ENCODE assay signal across 9 mouse cellular contexts in the genomic region with DNA sequence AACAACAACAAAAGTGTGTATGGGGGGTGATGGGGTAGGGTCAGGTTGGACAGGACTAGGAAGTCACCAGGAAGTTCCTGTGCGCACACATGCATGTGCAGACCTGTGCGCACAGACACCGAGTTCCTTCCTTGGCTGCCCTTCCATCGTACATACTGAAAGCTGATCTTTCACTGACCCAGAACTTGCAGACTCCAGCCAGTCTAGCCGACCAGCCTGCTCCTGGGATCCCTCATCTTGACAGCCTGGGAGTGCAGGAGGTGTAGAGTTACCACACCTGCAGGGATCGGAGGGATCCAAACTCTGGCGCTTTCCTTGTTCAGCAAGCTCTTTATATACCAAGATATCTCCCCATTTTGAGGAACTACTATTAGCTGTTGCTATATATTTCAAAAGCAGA.
DNase-seq lines count a peak whose midpoint lies in the region; ATAC-seq and TF ChIP-seq lines count a peak whose summit lies in the region.
"Had no signal": no experiment of that assay in that cellular context is flagged by ENCODE, and none has a peak within 500 bp of the region (broad histone marks: within the 10 kb centered on the region; RNA-seq: fewer than 3 reads in every experiment).

No protein-coding gene starts in this region.

- 50% methylated on average over 7 of the region's 7 CpGs for WGBS in lung, embryonic 15.5 days
- WGBS in heart, embryonic 15.5 days = 42% methylated on average over 7 of the region's 7 CpGs
- 42% methylated on average over 7 of the region's 7 CpGs for WGBS in stomach, embryonic 16.5 days

- no peak overlapping the region for H3K4me2 ChIP-seq in lung, embryonic 15.5 days
- H3K4me2 ChIP-seq in heart, embryonic 15.5 days = no peak overlapping the region; the same call in 1 of the 2 replicates
- H3K4me2 ChIP-seq in stomach, embryonic 16.5 days (ENCODE audit: low read depth, low read length) = no peak overlapping the region
- H3K4me2 ChIP-seq: forebrain, embryonic 15.5 days had no signal

- H3K4me1 ChIP-seq in lung, embryonic 15.5 days = peaks cover 13% of the 10 kb centered on the region
- peaks cover 12% of the 10 kb centered on the region for H3K4me1 ChIP-seq in heart, embryonic 15.5 days (replicated peaks)
- peaks cover 7% of the 10 kb centered on the region for H3K4me1 ChIP-seq in stomach, embryonic 16.5 days (ENCODE audit: control insufficient read depth, insufficient read depth, low read length)

- intact Hi-C loops in gastrocnemius, adult 2 months (cut with DNase I) = loop anchor here (2.0 kb wide), 1 partner anchor 95 kb away; a partner anchor contains a TSS
- intact Hi-C loops in gastrocnemius, postnatal 14 days (cut with DNase I; ENCODE audit: low total_unique reads) = no loop called here

- DNase-seq in gastrocnemius, adult 2 months = peak; percentile 62
- no peak for DNase-seq in gastrocnemius, postnatal 14 days
- DNase-seq in lung, postnatal 14 days = no peak
- no peak for DNase-seq in MN1 (ENCODE audit: low spot score)

- H3K27me3 ChIP-seq in lung, embryonic 15.5 days = no peaks in the 10 kb centered on the region
- H3K27me3 ChIP-seq in heart, embryonic 15.5 days = no peaks in the 10 kb centered on the region
- no peaks in the 10 kb centered on the region for H3K27me3 ChIP-seq in stomach, embryonic 16.5 days (ENCODE audit: control insufficient read depth, insufficient read depth, low read length)
- H3K27me3 ChIP-seq: forebrain, embryonic 15.5 days had no signal

- peak overlapping the region; percentile 89 for H3K27ac ChIP-seq in gastrocnemius, adult 2 months
- peak overlapping the region; percentile 60; the same call in 1 of the 2 replicates for H3K27ac ChIP-seq in lung, embryonic 15.5 days
- peak overlapping the region; percentile 78 for H3K27ac ChIP-seq in heart, embryonic 15.5 days
- H3K27ac ChIP-seq in stomach, embryonic 16.5 days (ENCODE audit: low read length) = peak overlapping the region; percentile 49; the same call in 1 of the 2 replicates
- H3K27ac ChIP-seq: forebrain, embryonic 15.5 days had no signal

- H3K4me3 ChIP-seq in gastrocnemius, adult 2 months = peak overlapping the region; percentile 47
- no peak overlapping the region for H3K4me3 ChIP-seq in lung, embryonic 15.5 days
- no peak overlapping the region for H3K4me3 ChIP-seq in heart, embryonic 15.5 days
- no peak overlapping the region for H3K4me3 ChIP-seq in stomach, embryonic 16.5 days (replicated peaks; ENCODE audit: low read length)
- H3K4me3 ChIP-seq: forebrain, embryonic 15.5 days had no signal

- no peak for TF ChIP-seq CTCF in gastrocnemius, adult 2 months (IDR thresholded peaks at IDR 0.05)

- peaks cover 7% of the 10 kb centered on the region; the same call in 1 of the 2 replicates for H3K36me3 ChIP-seq in lung, embryonic 15.5 days
- H3K36me3 ChIP-seq in heart, embryonic 15.5 days = peaks cover 17% of the 10 kb centered on the region
- no peaks in the 10 kb centered on the region; the same call in 1 of the 2 replicates for H3K36me3 ChIP-seq in stomach, embryonic 16.5 days (ENCODE audit: control insufficient read depth, insufficient read depth, low read length)
- H3K36me3 ChIP-seq: forebrain, embryonic 15.5 days had no signal

- no peak for ATAC-seq in lung, embryonic 15.5 days (ENCODE audit: borderline replicate concordance, extremely low read depth, low FRiP score, low TSS enrichment)
- no peak; the same call in 1 of the 2 replicates for ATAC-seq in heart, embryonic 15.5 days (replicated peaks; ENCODE audit: insufficient number of reproducible peaks, insufficient read depth, low FRiP score, low read depth)
- ATAC-seq in stomach, embryonic 16.5 days (ENCODE audit: insufficient read depth, low FRiP score) = peak; percentile 65; the same call in 1 of the 2 replicates
- no peak for ATAC-seq in erythroblast, adult 5-6 weeks (replicated peaks; ENCODE audit: low FRiP score, poor library complexity, severe bottlenecking)
- ATAC-seq: forebrain, embryonic 15.5 days had no signal

- no peaks in the 10 kb centered on the region for H3K9me3 ChIP-seq in lung, embryonic 15.5 days
- H3K9me3 ChIP-seq in heart, embryonic 15.5 days (replicated peaks) = no peaks in the 10 kb centered on the region
- no peaks in the 10 kb centered on the region for H3K9me3 ChIP-seq in stomach, embryonic 16.5 days (replicated peaks; ENCODE audit: control insufficient read depth, low read length)
- H3K9me3 ChIP-seq: forebrain, embryonic 15.5 days had no signal

- no peak overlapping the region for H3K9ac ChIP-seq in lung, embryonic 15.5 days
- H3K9ac ChIP-seq in heart, embryonic 15.5 days = no peak overlapping the region
- no peak overlapping the region for H3K9ac ChIP-seq in stomach, embryonic 16.5 days (ENCODE audit: low read length)
- H3K9ac ChIP-seq: forebrain, embryonic 15.5 days had no signal
